ENCODE assay signal across 8 mouse cellular contexts in genomic region chr14:108912021-108912875, GRCm38 (mm10). TPM values are rescaled to one million over a fixed set of nuclear protein-coding genes. Genes with fewer than 3 reads are reported as not detected.
DNase-seq lines count a peak whose midpoint lies in the region; ATAC-seq and TF ChIP-seq lines count a peak whose summit lies in the region.
"Had no signal": no experiment of that assay in that cellular context is flagged by ENCODE, and none has a peak within 500 bp of the region (broad histone marks: within the 10 kb centered on the region; RNA-seq: fewer than 3 reads in every experiment).

No protein-coding gene starts in this region.

- no peak for TF ChIP-seq POLR2A in kidney, adult 2 months (IDR thresholded peaks at IDR 0.05; ENCODE audit: low read depth, low read length)

- H3K4me3 ChIP-seq in forebrain, embryonic 14.5 days (ENCODE audit: low read depth, low read length), result peak overlapping the region; percentile 60
- peak overlapping the region; percentile 2; the same call in 1 of the 2 replicates for H3K4me3 ChIP-seq in kidney, adult 2 months (ENCODE audit: insufficient read depth, low read depth, low read length)
- H3K4me3 ChIP-seq: liver, embryonic 13.5 days had no signal

- H3K27me3 ChIP-seq in forebrain, embryonic 14.5 days (replicated peaks; ENCODE audit: control insufficient read depth, insufficient read depth, low read length), result no peaks in the 10 kb centered on the region
- no peaks in the 10 kb centered on the region for H3K27me3 ChIP-seq in kidney, adult 2 months (replicated peaks; ENCODE audit: control insufficient read depth, insufficient read depth, low read length)

- peaks cover 20% of the 10 kb centered on the region; the same call in 1 of the 2 replicates for H3K4me1 ChIP-seq in forebrain, embryonic 14.5 days (ENCODE audit: control insufficient read depth, insufficient read depth, low read length)
- peaks cover 4% of the 10 kb centered on the region for H3K4me1 ChIP-seq in kidney, adult 2 months (ENCODE audit: control insufficient read depth, insufficient read depth, low read length)
- H3K4me1 ChIP-seq: liver, embryonic 13.5 days had no signal

- 2% methylated on average over 24 of the region's 24 CpGs for WGBS in forebrain, embryonic 14.5 days
- WGBS in kidney, adult 2 months, result 3% methylated on average over 24 of the region's 24 CpGs

- H3K9ac ChIP-seq in forebrain, embryonic 14.5 days (ENCODE audit: low read length), result peak overlapping the region; percentile 86
- H3K9ac ChIP-seq: liver, embryonic 13.5 days had no signal

- ATAC-seq in forebrain, embryonic 14.5 days, result peak; percentile 30; the same call in 1 of the 2 replicates
- no peak for ATAC-seq in megakaryocyte progenitor cell, adult 5-6 weeks (replicated peaks; ENCODE audit: poor library complexity)

- no peaks in the 10 kb centered on the region for H3K36me3 ChIP-seq in forebrain, embryonic 14.5 days (ENCODE audit: control insufficient read depth, insufficient read depth, low read length)
- H3K36me3 ChIP-seq in kidney, adult 2 months (ENCODE audit: control insufficient read depth, insufficient read depth, low read length), result no peaks in the 10 kb centered on the region
- H3K36me3 ChIP-seq: liver, embryonic 13.5 days had no signal

- peak; percentile 7 for DNase-seq in ZHBTc4 (ENCODE audit: low read depth, low spot score)
- peak; percentile 73 for DNase-seq in cerebellum, adult 11 months
- DNase-seq in forebrain, embryonic 14.5 days (ENCODE audit: low spot score), result peak; percentile 66
- peak; percentile 32 for DNase-seq in kidney, adult 2 months
- DNase-seq in left cerebral cortex, postnatal 36 days (ENCODE audit: low spot score in 2 of 2), result peak; percentile 69 to 73
- peak; percentile 60 for DNase-seq in right cerebral cortex, adult 18-20 months
- DNase-seq: liver, embryonic 13.5 days had no signal

- no peaks in the 10 kb centered on the region for H3K9me3 ChIP-seq in forebrain, embryonic 14.5 days (replicated peaks; ENCODE audit: control insufficient read depth, low read length)
- H3K9me3 ChIP-seq: liver, embryonic 13.5 days had no signal

- peak overlapping the region; percentile 94 for H3K4me2 ChIP-seq in forebrain, embryonic 14.5 days (ENCODE audit: low read length)

- peak overlapping the region; percentile 63 for H3K27ac ChIP-seq in forebrain, embryonic 14.5 days (ENCODE audit: low read depth, low read length)
- no peak overlapping the region for H3K27ac ChIP-seq in kidney, adult 2 months (ENCODE audit: insufficient read depth, low read depth, low read length)
- H3K27ac ChIP-seq: liver, embryonic 13.5 days had no signal

- no peak for TF ChIP-seq CTCF in kidney, adult 2 months (conservative IDR thresholded peaks at IDR 0.05; ENCODE audit: insufficient read depth, insufficient read length, low read depth, low read length)

- intact Hi-C loops in left cerebral cortex, postnatal 36 days (cut with DNase I), result loop anchor here (5.0 to 10.0 kb wide), 2 partner anchors 107 to 745 kb away; no protein-coding TSS in a partner anchor

RNA-seq across cellular contexts. Expression of gene Slitrk1, which starts 1.7 kb away (rescaled TPM):
- 13.4 and 17.8 TPM in 2 replicates for polyA plus RNA-seq in forebrain, embryonic 14.5 days (2014; fragmentation: Nextera tagmentation; extraction: Ambion mirVana)
- polyA plus RNA-seq in kidney, adult 2 months (2012; rRNA removed), result 0.67 and 0.77 TPM in 2 replicates
- total RNA-seq in left cerebral cortex, postnatal 36 days (2021), result 10 to 100 TPM; 82.3 to 92.0 TPM
- not detected in 2 replicates for total RNA-seq in megakaryocyte progenitor cell, adult 5-6 weeks (2015)
- total RNA-seq in megakaryocyte progenitor cell, adult 5-6 weeks (2017), result not detected in 2 replicates

Comparison
In these comparisons a context has a peak if more than half of its experiments do, and no peak if none do; other contexts are left out.
1. DNase-seq: peak in every context shown above with its lines; median percentile 73 in cerebellum, adult 11 months; 71 in left cerebral cortex, postnatal 36 days; 66 in forebrain, embryonic 14.5 days; 60 in right cerebral cortex, adult 18-20 months; 32 in kidney, adult 2 months; 7 in ZHBTc4.
2. RNA of gene Slitrk1, which starts 1.7 kb away (total RNA-seq): 82.3 to 92.0 TPM in left cerebral cortex, postnatal 36 days; not detected in megakaryocyte progenitor cell, adult 5-6 weeks; every median in the first group is over 10 times any median in the second.